Mouse (Mus musculus) Patski (cell line): ENCODE results near the gene Zfp771. TPM values are rescaled to one million over a fixed set of nuclear protein-coding genes. Genes with fewer than 3 reads are reported as not detected.

ENCODE experiments used
- ATAC-seq: fragments of 100-300 bp; one replicate; pipeline ENCODE4 v1.8.0; 2021
- CTCF ChIA-PET: fragments of 350-600 bp; sonication (Branson Sonifier 250); formaldehyde crosslinking; loops from one replicate; lab custom pipeline; 2022; ENCODE audit warnings: inconsistent platforms; lab: Charles Lee
- POLR2A ChIA-PET: fragments of 350-600 bp; sonication (Branson Sonifier 250); formaldehyde crosslinking; loops from one replicate; lab custom pipeline; 2022; ENCODE audit warnings: antibody characterized with exemption, inconsistent platforms; lab: Charles Lee
- DNase-seq: peaks from one replicate; pipeline ENCODE4 v3.0.0-alpha.2; 2011; ENCODE audit warnings: low read depth, low spot score
- H3K27me3 ChIP-seq: fragments of 371-371 bp; one replicate; pipeline ENCODE4 v1.5.1; 2021
- CTCF ChIP-seq: fragments of 100-300 bp; IDR thresholded peaks from one replicate; pipeline ENCODE4 v1.5.1; 2021
- in situ Hi-C: fragments of 300-500 bp; cut with MboI; formaldehyde crosslinking; loops from 3 replicates; pipeline ENCODE4 v1.11.1; 2018; ENCODE audit warnings: low pct_unique_long_range_greater_than_20kb, mixed read lengths
- polyA plus RNA-seq: library from polyadenylated mRNA; unstranded; gene quantifications from one replicate; pipeline ENCODE4 v1.2.3, GENCODE M21; 2021

The Zfp771 gene
- polyA plus RNA-seq, 1 experiment from 2014 or later, result 45.1 TPM

- TF ChIP-seq CTCF, result no peak
- in situ Hi-C loops, result no loop called here
- H3K27me3 ChIP-seq, result no peaks in the 10 kb centered on the region
- ChIA-PET CTCF (no interaction called here), POLR2A (no interaction called here)
- DNase-seq (no peak), ATAC-seq (no peak)
These were observed 41.1 kb downstream of the Zfp771 start for GRCm38 (mm10) chr7:127285154-127285553.

DNA sequence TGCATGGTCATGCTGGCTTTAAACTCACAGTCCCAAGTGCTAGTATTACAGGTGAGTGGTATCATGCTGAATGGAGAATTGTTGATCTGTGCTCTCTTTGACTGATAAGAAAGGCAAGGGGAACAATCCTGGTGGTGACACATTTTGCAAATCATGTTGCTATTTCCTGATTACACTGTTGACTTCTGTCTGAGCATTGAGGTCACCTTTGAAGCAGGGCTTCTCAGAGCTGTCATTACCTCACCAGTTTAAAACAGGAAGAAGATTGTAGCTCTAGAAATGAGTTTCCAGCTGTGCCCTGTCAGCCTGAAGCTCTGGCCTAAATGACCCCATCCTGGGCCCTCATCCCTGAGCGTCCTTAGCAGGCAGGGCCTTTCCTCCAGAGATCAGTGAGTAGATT, 43.9 kb downstream of the Zfp771 start:
- ChIA-PET POLR2A (no interaction called here), CTCF (no interaction called here)
- ATAC-seq (no peak), DNase-seq (no peak)
- no peaks in the 10 kb centered on the region for H3K27me3 ChIP-seq
- in situ Hi-C loops, result no loop called here
- TF ChIP-seq CTCF, result no peak

DNA sequence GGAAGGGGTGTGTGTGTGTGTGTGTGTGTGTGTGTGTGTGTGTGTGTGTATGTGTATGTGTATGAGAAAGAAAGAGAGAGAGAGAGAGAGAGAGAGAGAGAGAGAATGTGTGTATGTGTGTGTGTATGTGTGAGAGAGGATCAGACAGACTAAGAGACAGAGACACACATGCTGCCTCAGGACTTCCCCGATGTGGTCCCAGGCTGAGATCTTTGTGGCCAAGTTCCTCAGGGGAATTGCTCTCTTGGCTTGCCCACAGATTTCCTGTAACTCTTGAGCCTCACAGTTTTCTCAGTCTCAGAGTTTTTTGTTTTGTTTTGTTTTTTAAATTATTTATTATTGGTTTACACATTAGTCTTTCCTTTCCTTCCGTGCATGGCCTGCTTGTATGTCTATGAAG, 45.2 kb downstream of the Zfp771 start:
- ATAC-seq (no peak), DNase-seq (no peak)
- in situ Hi-C loops, result no loop called here
- ChIA-PET POLR2A (no interaction called here), CTCF (interaction anchor here (1.3 to 1.6 kb wide), 2 partner anchors 14 to 22 kb away, joined by 3 read pairs; no protein-coding TSS in a partner anchor)
- TF ChIP-seq CTCF, result no peak
- no peaks in the 10 kb centered on the region for H3K27me3 ChIP-seq

GRCm38 (mm10) chr7:127290142-127290541, 46.1 kb downstream of the Zfp771 start:
- no peaks in the 10 kb centered on the region for H3K27me3 ChIP-seq
- CTCF ChIA-PET, result interaction anchor here (1.0 to 1.6 kb wide), 4 partner anchors 8 to 21 kb away, joined by 3 read pairs; no protein-coding TSS in a partner anchor
- POLR2A ChIA-PET, result no interaction called here
- in situ Hi-C loops, result no loop called here
- no peak for TF ChIP-seq CTCF
- ATAC-seq (no peak), DNase-seq (no peak)

GRCm38 (mm10) chr7:127296098-127296497, 52.0 kb downstream of the Zfp771 start, which contains the start of gene Itgal:
Gene Itgal, plus strand, starts transcription at chr7:127296260.
- ChIA-PET CTCF (no interaction called here), POLR2A (no interaction called here)
- in situ Hi-C loops, result no loop called here
- DNase-seq (no peak), ATAC-seq (no peak)
- no peaks in the 10 kb centered on the region for H3K27me3 ChIP-seq
- TF ChIP-seq CTCF, result no peak

- ATAC-seq (no peak), DNase-seq (no peak)
- TF ChIP-seq CTCF, result no peak
- POLR2A ChIA-PET, result no interaction called here
- H3K27me3 ChIP-seq, result peaks cover 3% of the 10 kb centered on the region
- in situ Hi-C loops, result no loop called here
- CTCF ChIA-PET, result interaction anchor here (1.6 kb wide), 1 partner anchor 10 kb away, joined by 4 read pairs; no protein-coding TSS in a partner anchor
These were observed 52.9 kb downstream of the Zfp771 start for GRCm38 (mm10) chr7:127296786-127297555.

DNA sequence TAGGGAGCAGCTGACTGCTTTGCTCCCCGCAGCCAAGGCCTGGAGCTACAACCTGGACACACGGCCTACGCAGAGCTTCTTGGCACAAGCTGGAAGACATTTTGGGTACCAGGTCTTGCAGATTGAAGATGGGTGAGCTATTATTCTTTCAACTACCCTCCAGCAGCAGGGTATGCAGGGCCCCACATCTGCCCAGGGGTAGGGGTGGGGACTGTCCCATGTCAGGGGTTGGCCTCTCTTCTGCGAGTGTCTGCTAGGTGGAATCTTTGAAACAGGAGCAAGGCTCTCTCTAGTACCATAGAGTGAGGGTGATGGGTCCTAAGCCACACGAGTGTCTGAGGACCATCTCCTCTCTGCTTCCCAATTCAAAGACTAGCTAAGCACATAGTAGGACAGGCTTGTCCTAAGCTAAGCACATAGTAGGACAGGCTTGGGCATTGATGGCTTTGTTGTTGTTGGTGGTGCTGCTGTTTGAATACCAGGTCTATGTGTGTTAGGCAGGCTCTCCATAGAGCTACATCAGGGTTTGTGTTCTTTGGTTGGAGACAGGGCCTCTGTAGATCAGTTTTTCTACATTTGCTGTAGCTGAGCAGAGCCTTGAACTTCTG, 53.6 kb downstream of the Zfp771 start:
- POLR2A ChIA-PET, result no interaction called here
- peaks cover 6% of the 10 kb centered on the region for H3K27me3 ChIP-seq
- TF ChIP-seq CTCF, result no peak
- ATAC-seq (no peak), DNase-seq (no peak)
- in situ Hi-C loops, result no loop called here
- CTCF ChIA-PET, result interaction anchor here (1.0 to 1.6 kb wide), 3 partner anchors 7 to 11 kb away, joined by 3 to 5 read pairs (median 4); no protein-coding TSS in a partner anchor

Other genes starting within 250 kb of the Zfp771 start
- gene Mvp, start 229.7 kb upstream of the Zfp771 start, polyA plus RNA-seq, result 104 TPM
- gene Pagr1b, start 227.8 kb upstream of the Zfp771 start, polyA plus RNA-seq, result 0.33 TPM
- gene Pagr1a, start 226.9 kb upstream of the Zfp771 start, polyA plus RNA-seq, result 17.5 TPM
- gene Gm42742, start 223.2 kb upstream of the Zfp771 start, polyA plus RNA-seq, result 39.5 TPM
- 0.36 TPM for gene Prrt2, start 223.1 kb upstream of the Zfp771 start, polyA plus RNA-seq
- 139 TPM for gene Maz, start 217.2 kb upstream of the Zfp771 start, polyA plus RNA-seq
- 47.3 TPM for gene Kif22, start 201.8 kb upstream of the Zfp771 start, polyA plus RNA-seq
- gene Zg16, start 156.9 kb upstream of the Zfp771 start, polyA plus RNA-seq, result not detected
- gene AI467606, start 152.9 kb upstream of the Zfp771 start, polyA plus RNA-seq, result 0.71 TPM
- not detected for gene Qprt, start 122.0 kb upstream of the Zfp771 start, polyA plus RNA-seq
- 0.21 TPM for gene Spn, start 106.5 kb upstream of the Zfp771 start, polyA plus RNA-seq
- 66.6 TPM for gene Cd2bp2, start 48.2 kb upstream of the Zfp771 start, polyA plus RNA-seq
- 51.7 TPM for gene Tbc1d10b, start 35.8 kb upstream of the Zfp771 start, polyA plus RNA-seq
- 6.9 TPM for gene Mylpf, start 35.4 kb upstream of the Zfp771 start, polyA plus RNA-seq
- 17.7 TPM for gene Zfp553, start 11.2 kb upstream of the Zfp771 start, polyA plus RNA-seq
- gene Sept1, start 11.1 kb upstream of the Zfp771 start, polyA plus RNA-seq, result 2.1 TPM
- gene Dctpp1, start 16.4 kb downstream of the Zfp771 start, polyA plus RNA-seq, result 30.0 TPM
- 89.8 TPM for gene Sephs2, start 29.8 kb downstream of the Zfp771 start, polyA plus RNA-seq
- 0.30 TPM for gene Itgal, start 52.0 kb downstream of the Zfp771 start, polyA plus RNA-seq
- 30.3 TPM for gene Zfp768, start 101.3 kb downstream of the Zfp771 start, polyA plus RNA-seq
- gene Zfp747, start 131.8 kb downstream of the Zfp771 start, polyA plus RNA-seq, result 4.9 TPM
- gene 9130019O22Rik, start 142.9 kb downstream of the Zfp771 start, polyA plus RNA-seq, result 4.9 TPM
- gene E430018J23Rik, start 149.4 kb downstream of the Zfp771 start, polyA plus RNA-seq, result 10.0 TPM
- gene Zfp764, start 162.5 kb downstream of the Zfp771 start, polyA plus RNA-seq, result 2.9 TPM
- gene Zfp688, start 177.8 kb downstream of the Zfp771 start, polyA plus RNA-seq, result 20.6 TPM
- gene Zfp689, start 204.9 kb downstream of the Zfp771 start, polyA plus RNA-seq, result 5.9 TPM
- 71.9 TPM for gene Prr14, start 215.3 kb downstream of the Zfp771 start, polyA plus RNA-seq
- 50.1 TPM for gene Fbrs, start 234.9 kb downstream of the Zfp771 start, polyA plus RNA-seq